Mouse (Mus musculus) stomach, postnatal 0 days (tissue): ENCODE data around the gene BC107364.

Experiments
- CTCF ChIP-seq: IDR thresholded peaks from 2 replicates; pipeline ENCODE4 v1.5.1; 2016; ENCODE audit warnings: antibody characterized with exemption, low read depth, mild to moderate bottlenecking, moderate library complexity
- EP300 ChIP-seq: optimal IDR thresholded peaks from 2 replicates; pipeline ENCODE3; 2016; ENCODE audit warnings: antibody characterized with exemption

- TF ChIP-seq CTCF (no peak), EP300 (no peak)
These were observed 50.7 kb downstream of the BC107364 start for GRCm38 (mm10) chr3:96401474-96401831.
